Mouse (Mus musculus): ENCODE measurements around the gene Wnk1. TPM values are rescaled to one million over a fixed set of nuclear protein-coding genes. Genes with fewer than 3 reads are reported as not detected.
"Not testable (repeated sequence)": the region's sequence is repeated elsewhere in the genome, so short reads cannot be mapped to it uniquely, and the experiment has no call there.

The Wnk1 gene
- polyA plus RNA-seq (2015; fragmentation: Nextera tagmentation; extraction: Ambion mirVana) = 27.0 and 29.6 TPM in 2 replicates

- H3K9me3 ChIP-seq (ENCODE audit: control insufficient read depth, low read length) = no peaks in the 10 kb centered on the region
- peak; percentile 94 for ATAC-seq
- H3K4me3 ChIP-seq (ENCODE audit: low read length) = peak within 1 kb of the TSS; percentile 96
- H3K9ac ChIP-seq (ENCODE audit: low read depth, low read length) = peak within 1 kb of the TSS; percentile 90
- no peaks in the 10 kb centered on the region for H3K36me3 ChIP-seq (ENCODE audit: control insufficient read depth, insufficient read depth, low read length)
- peaks cover 9% of the 10 kb centered on the region for H3K4me1 ChIP-seq (ENCODE audit: control insufficient read depth, insufficient read depth, low read length)
- WGBS = under 1% methylated on average over 53 of the region's 59 CpGs
- H3K27me3 ChIP-seq (replicated peaks; ENCODE audit: control insufficient read depth, insufficient read depth, low read length) = no peaks in the 10 kb centered on the region
- H3K27ac ChIP-seq (ENCODE audit: low read length) = peak within 1 kb of the TSS; percentile 99
- peak within 1 kb of the TSS; percentile 78 for H3K4me2 ChIP-seq (ENCODE audit: low read depth, low read length)
Measured at GRCm38 (mm10) chr6:120038366-120039255, at the start of gene Wnk1. Gene Wnk1 (minus strand): TSS chr6:120038672.

- not testable (repeated sequence) for H3K27ac ChIP-seq (ENCODE audit: low read length); H3K36me3 ChIP-seq (ENCODE audit: control insufficient read depth, insufficient read depth, low read length); H3K27me3 ChIP-seq (replicated peaks; ENCODE audit: control insufficient read depth, insufficient read depth, low read length); H3K4me2 ChIP-seq (ENCODE audit: low read depth, low read length); H3K9me3 ChIP-seq (ENCODE audit: control insufficient read depth, low read length); H3K4me1 ChIP-seq (ENCODE audit: control insufficient read depth, insufficient read depth, low read length); ATAC-seq; H3K9ac ChIP-seq (ENCODE audit: low read depth, low read length); H3K4me3 ChIP-seq (ENCODE audit: low read length)
- WGBS = 91% methylated on average over 6 of the region's 8 CpGs
Measured at GRCm38 (mm10) chr6:120087041-120087440, 48.6 kb upstream of the Wnk1 start.

- no peak overlapping the region for H3K4me3 ChIP-seq (ENCODE audit: low read length)
- H3K27me3 ChIP-seq (replicated peaks; ENCODE audit: control insufficient read depth, insufficient read depth, low read length) = no peaks in the 10 kb centered on the region
- no peak overlapping the region for H3K9ac ChIP-seq (ENCODE audit: low read depth, low read length)
- H3K36me3 ChIP-seq (ENCODE audit: control insufficient read depth, insufficient read depth, low read length) = no peaks in the 10 kb centered on the region
- no peak overlapping the region for H3K27ac ChIP-seq (ENCODE audit: low read length)
- WGBS = 79% methylated on average over 3 of the region's 3 CpGs
- H3K4me1 ChIP-seq (ENCODE audit: control insufficient read depth, insufficient read depth, low read length) = no peaks in the 10 kb centered on the region
- ATAC-seq = no peak
- H3K9me3 ChIP-seq (ENCODE audit: control insufficient read depth, low read length) = no peaks in the 10 kb centered on the region
- H3K4me2 ChIP-seq (ENCODE audit: low read depth, low read length) = no peak overlapping the region
Measured at GRCm38 (mm10) chr6:120085832-120086231, 47.4 kb upstream of the Wnk1 start.

GRCm38 (mm10) chr6:120084983-120085382 lies 46.5 kb upstream of the Wnk1 start:
- no peaks in the 10 kb centered on the region for H3K36me3 ChIP-seq (ENCODE audit: control insufficient read depth, insufficient read depth, low read length)
- 89% methylated on average over 2 of the region's 2 CpGs for WGBS

GRCm38 (mm10) chr6:120083442-120083841 lies 45.0 kb upstream of the Wnk1 start:
- H3K9me3 ChIP-seq (ENCODE audit: control insufficient read depth, low read length) = no peaks in the 10 kb centered on the region
- no peak overlapping the region for H3K27ac ChIP-seq (ENCODE audit: low read length)
- no peak overlapping the region for H3K9ac ChIP-seq (ENCODE audit: low read depth, low read length)
- WGBS = 72% methylated on average over 6 of the region's 6 CpGs
- H3K4me2 ChIP-seq (ENCODE audit: low read depth, low read length) = no peak overlapping the region
- H3K4me1 ChIP-seq (ENCODE audit: control insufficient read depth, insufficient read depth, low read length) = no peaks in the 10 kb centered on the region
- no peaks in the 10 kb centered on the region for H3K27me3 ChIP-seq (replicated peaks; ENCODE audit: control insufficient read depth, insufficient read depth, low read length)
- H3K4me3 ChIP-seq (ENCODE audit: low read length) = no peak overlapping the region
- ATAC-seq = no peak
- no peaks in the 10 kb centered on the region for H3K36me3 ChIP-seq (ENCODE audit: control insufficient read depth, insufficient read depth, low read length)

More at GRCm38 (mm10) chr6:120084983-120085382, 46.5 kb upstream of the Wnk1 start:
- Histone ChIP-seq H3K27me3 (replicated peaks; ENCODE audit: control insufficient read depth, insufficient read depth, low read length) (no peaks in the 10 kb centered on the region), H3K9ac (ENCODE audit: low read depth, low read length) (no peak overlapping the region), H3K4me3 (ENCODE audit: low read length) (no peak overlapping the region), H3K27ac (ENCODE audit: low read length) (no peak overlapping the region), H3K9me3 (ENCODE audit: control insufficient read depth, low read length) (no peaks in the 10 kb centered on the region), H3K4me2 (ENCODE audit: low read depth, low read length) (no peak overlapping the region), H3K4me1 (ENCODE audit: control insufficient read depth, insufficient read depth, low read length) (no peaks in the 10 kb centered on the region)
- no peak for ATAC-seq

- WGBS = 83% methylated on average over 8 of the region's 8 CpGs
- H3K4me1 ChIP-seq (ENCODE audit: control insufficient read depth, insufficient read depth, low read length) = no peaks in the 10 kb centered on the region
- no peaks in the 10 kb centered on the region for H3K9me3 ChIP-seq (ENCODE audit: control insufficient read depth, low read length)
- H3K9ac ChIP-seq (ENCODE audit: low read depth, low read length) = no peak overlapping the region
- H3K27ac ChIP-seq (ENCODE audit: low read length) = no peak overlapping the region
- ATAC-seq = no peak
- no peak overlapping the region for H3K4me3 ChIP-seq (ENCODE audit: low read length)
- no peak overlapping the region for H3K4me2 ChIP-seq (ENCODE audit: low read depth, low read length)
- H3K27me3 ChIP-seq (replicated peaks; ENCODE audit: control insufficient read depth, insufficient read depth, low read length) = no peaks in the 10 kb centered on the region
- no peaks in the 10 kb centered on the region for H3K36me3 ChIP-seq (ENCODE audit: control insufficient read depth, insufficient read depth, low read length)
Measured at GRCm38 (mm10) chr6:120082951-120083411, 44.5 kb upstream of the Wnk1 start.

GRCm38 (mm10) chr6:120082251-120082950 lies 43.9 kb upstream of the Wnk1 start:
- Histone ChIP-seq H3K27ac (ENCODE audit: low read length) (no peak overlapping the region), H3K4me3 (ENCODE audit: low read length) (no peak overlapping the region), H3K4me2 (ENCODE audit: low read depth, low read length) (no peak overlapping the region), H3K9ac (ENCODE audit: low read depth, low read length) (no peak overlapping the region), H3K36me3 (ENCODE audit: control insufficient read depth, insufficient read depth, low read length) (no peaks in the 10 kb centered on the region), H3K9me3 (ENCODE audit: control insufficient read depth, low read length) (no peaks in the 10 kb centered on the region), H3K27me3 (replicated peaks; ENCODE audit: control insufficient read depth, insufficient read depth, low read length) (no peaks in the 10 kb centered on the region), H3K4me1 (ENCODE audit: control insufficient read depth, insufficient read depth, low read length) (no peaks in the 10 kb centered on the region)
- 93% methylated on average over 6 of the region's 6 CpGs for WGBS
- ATAC-seq = no peak

- ATAC-seq = no peak
- no peak overlapping the region for H3K27ac ChIP-seq (ENCODE audit: low read length)
- H3K4me1 ChIP-seq (ENCODE audit: control insufficient read depth, insufficient read depth, low read length) = no peaks in the 10 kb centered on the region
- 73% methylated on average over 4 of the region's 4 CpGs for WGBS
- H3K36me3 ChIP-seq (ENCODE audit: control insufficient read depth, insufficient read depth, low read length) = no peaks in the 10 kb centered on the region
- no peak overlapping the region for H3K4me3 ChIP-seq (ENCODE audit: low read length)
- H3K4me2 ChIP-seq (ENCODE audit: low read depth, low read length) = no peak overlapping the region
- no peaks in the 10 kb centered on the region for H3K9me3 ChIP-seq (ENCODE audit: control insufficient read depth, low read length)
- no peaks in the 10 kb centered on the region for H3K27me3 ChIP-seq (replicated peaks; ENCODE audit: control insufficient read depth, insufficient read depth, low read length)
- no peak overlapping the region for H3K9ac ChIP-seq (ENCODE audit: low read depth, low read length)
Measured at GRCm38 (mm10) chr6:120081516-120081915, 43.0 kb upstream of the Wnk1 start.

GRCm38 (mm10) chr6:120079547-120079946 lies 41.1 kb upstream of the Wnk1 start:
- no peak overlapping the region for H3K27ac ChIP-seq (ENCODE audit: low read length)
- no peak overlapping the region for H3K9ac ChIP-seq (ENCODE audit: low read depth, low read length)
- H3K27me3 ChIP-seq (replicated peaks; ENCODE audit: control insufficient read depth, insufficient read depth, low read length) = no peaks in the 10 kb centered on the region
- no peaks in the 10 kb centered on the region for H3K4me1 ChIP-seq (ENCODE audit: control insufficient read depth, insufficient read depth, low read length)
- H3K36me3 ChIP-seq (ENCODE audit: control insufficient read depth, insufficient read depth, low read length) = no peaks in the 10 kb centered on the region
- no peak overlapping the region for H3K4me2 ChIP-seq (ENCODE audit: low read depth, low read length)
- no peak overlapping the region for H3K4me3 ChIP-seq (ENCODE audit: low read length)
- H3K9me3 ChIP-seq (ENCODE audit: control insufficient read depth, low read length) = no peaks in the 10 kb centered on the region
- WGBS = 85% methylated on average over 10 of the region's 10 CpGs
- no peak for ATAC-seq

Data from intestine, embryonic 16.5 days (tissue).